Mouse (Mus musculus): Measurements from ENCODE around the gene Gm266. TPM values are rescaled to one million over a fixed set of nuclear protein-coding genes. Genes with fewer than 3 reads are reported as not detected.
A peak's percentile ranks its signal among the peaks of the same experiment; 100 is the strongest.

Gene Gm266
- polyA plus RNA-seq, 1 experiment: 1.3 TPM

DNA sequence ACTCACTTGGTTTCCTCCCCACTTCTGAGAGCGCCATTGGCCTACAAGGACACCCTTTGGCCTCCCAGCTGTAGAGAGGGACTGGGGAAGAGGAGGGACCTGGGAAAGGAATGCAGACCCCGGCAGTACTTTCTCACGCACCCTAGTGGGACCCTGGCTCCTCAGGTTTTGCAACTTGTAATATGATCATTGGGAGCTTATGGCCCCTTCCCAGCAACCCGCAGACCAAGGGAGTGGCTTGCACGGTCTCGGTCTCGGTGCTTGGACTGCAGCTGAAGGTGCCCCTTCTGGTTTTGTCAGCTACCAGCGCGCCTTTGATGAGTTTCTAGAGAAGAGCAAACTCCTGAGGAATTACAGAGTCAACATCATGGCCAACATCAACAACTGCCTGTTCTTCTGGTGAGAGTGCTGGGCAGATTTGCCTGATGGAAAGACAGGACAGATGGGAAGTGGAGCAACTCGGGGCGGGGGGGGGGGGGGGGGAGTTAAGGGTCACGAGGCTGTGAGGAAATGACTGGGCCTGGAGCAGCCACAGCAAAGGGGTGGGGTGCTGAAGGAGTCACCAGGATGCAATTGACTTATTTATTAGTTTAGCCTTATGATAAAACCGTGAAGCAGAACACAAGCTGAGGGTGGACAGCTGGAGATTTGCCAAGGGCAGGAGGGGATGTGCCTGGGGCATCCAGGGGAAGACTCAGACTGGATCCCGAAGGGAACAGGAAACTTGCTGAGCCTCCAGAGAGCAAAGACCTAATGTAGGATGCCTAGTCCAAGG lies 36.5 kb downstream of the Gm266 start:
- Histone ChIP-seq H3K9ac (ENCODE audit: low read depth, poor library complexity, severe bottlenecking) (no peak overlapping the region), H3K36me3 (ENCODE audit: control insufficient read depth, insufficient read depth, low read length, poor library complexity, severe bottlenecking) (no peaks in the 10 kb centered on the region), H3K27ac (ENCODE audit: insufficient read depth, low read length) (no peak overlapping the region), H3K27me3 (ENCODE audit: control insufficient read depth, insufficient read depth, low read length, poor library complexity, severe bottlenecking) (no peaks in the 10 kb centered on the region), H3K9me3 (replicated peaks; ENCODE audit: control insufficient read depth, insufficient read depth, low read length, poor library complexity, severe bottlenecking) (no peaks in the 10 kb centered on the region), H3K4me3 (ENCODE audit: low read depth, low read length) (no peak overlapping the region), H3K4me1 (ENCODE audit: control insufficient read depth, insufficient read depth, low read length) (no peaks in the 10 kb centered on the region)
- no peak for TF ChIP-seq EP300 (IDR thresholded peaks at IDR 0.05; ENCODE audit: insufficient read depth, low read depth, low read length)
- TF ChIP-seq POLR2A (IDR thresholded peaks at IDR 0.05; ENCODE audit: insufficient read depth, low read length): no peak
- no peak for TF ChIP-seq CTCF (IDR thresholded peaks at IDR 0.05; ENCODE audit: low read depth, low read length)

DNA sequence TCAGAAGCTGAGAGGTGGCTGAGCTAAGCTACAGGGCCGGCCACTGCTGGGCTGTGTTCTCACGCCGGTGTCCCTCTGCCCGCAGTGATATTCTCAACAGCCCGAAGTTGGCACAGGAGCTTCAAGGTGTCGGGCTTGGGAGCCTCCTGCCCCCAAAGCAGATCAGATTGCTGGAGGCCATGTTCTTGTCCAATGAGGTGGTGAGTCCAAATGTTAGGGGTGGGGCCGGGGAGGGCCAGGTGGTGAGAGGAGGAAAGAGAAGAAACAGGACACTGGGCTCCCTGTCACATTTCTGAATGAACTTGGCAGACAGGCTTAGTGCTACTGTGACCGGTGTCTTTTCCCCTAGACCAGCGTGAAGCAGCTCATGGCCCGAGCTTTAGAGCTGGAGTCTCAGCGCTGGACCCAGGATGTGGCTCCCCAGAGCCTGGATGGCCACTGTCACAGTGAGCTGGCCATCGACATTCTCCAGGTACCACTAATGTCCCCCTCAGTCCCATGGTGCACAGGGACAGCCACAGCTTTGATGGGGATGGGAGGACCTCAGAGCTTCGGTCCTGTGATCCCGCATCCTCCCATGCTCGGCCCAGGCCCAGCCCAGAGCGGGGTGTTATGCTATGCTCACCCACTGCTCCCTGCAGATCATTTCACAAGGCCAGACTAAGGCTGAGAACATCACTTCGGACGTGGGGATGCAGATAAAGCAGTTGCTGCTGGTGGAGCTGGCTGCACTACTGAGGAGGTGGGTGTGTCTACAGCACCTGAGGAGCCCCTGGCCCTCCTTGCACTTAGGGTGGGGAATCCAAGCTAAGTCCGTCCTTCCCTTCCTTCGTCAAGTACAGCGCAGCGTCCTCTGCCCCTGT lies 37.5 kb downstream of the Gm266 start:
- Histone ChIP-seq H3K9me3 (replicated peaks; ENCODE audit: control insufficient read depth, insufficient read depth, low read length, poor library complexity, severe bottlenecking) (no peaks in the 10 kb centered on the region), H3K4me1 (ENCODE audit: control insufficient read depth, insufficient read depth, low read length) (no peaks in the 10 kb centered on the region), H3K27me3 (ENCODE audit: control insufficient read depth, insufficient read depth, low read length, poor library complexity, severe bottlenecking) (no peaks in the 10 kb centered on the region; the same call in 1 of the 2 replicates), H3K36me3 (ENCODE audit: control insufficient read depth, insufficient read depth, low read length, poor library complexity, severe bottlenecking) (no peaks in the 10 kb centered on the region), H3K9ac (ENCODE audit: low read depth, poor library complexity, severe bottlenecking) (no peak overlapping the region), H3K4me3 (ENCODE audit: low read depth, low read length) (no peak overlapping the region), H3K27ac (ENCODE audit: insufficient read depth, low read length) (no peak overlapping the region)
- TF ChIP-seq CTCF (IDR thresholded peaks at IDR 0.05; ENCODE audit: low read depth, low read length) (no peak), EP300 (IDR thresholded peaks at IDR 0.05; ENCODE audit: insufficient read depth, low read depth, low read length) (no peak), POLR2A (IDR thresholded peaks at IDR 0.05; ENCODE audit: insufficient read depth, low read length) (no peak)

DNA sequence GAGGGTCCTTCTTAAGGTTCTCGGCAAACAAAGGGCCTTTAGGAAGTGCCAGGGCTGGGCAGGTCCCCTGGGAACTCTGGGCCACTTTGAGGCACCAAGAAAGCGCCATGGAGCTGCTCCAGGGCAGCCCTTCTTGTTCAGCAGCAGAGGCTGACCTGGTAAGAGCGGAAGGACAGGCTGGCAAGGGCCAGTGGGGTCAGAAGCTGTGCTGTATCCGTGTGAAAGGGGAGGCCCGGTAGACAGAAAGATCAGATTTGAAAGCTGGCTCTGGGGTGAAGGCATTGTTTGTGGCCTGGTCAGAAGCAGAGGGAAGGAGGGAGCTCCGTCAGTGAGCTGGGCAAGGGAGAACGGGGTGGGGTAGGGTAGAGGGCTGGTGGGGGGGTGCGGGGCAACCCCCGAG lies 38.3 kb downstream of the Gm266 start:
- H3K27me3 ChIP-seq (ENCODE audit: control insufficient read depth, insufficient read depth, low read length, poor library complexity, severe bottlenecking): no peaks in the 10 kb centered on the region; the same call in 1 of the 2 replicates
- H3K4me1 ChIP-seq (ENCODE audit: control insufficient read depth, insufficient read depth, low read length): no peaks in the 10 kb centered on the region
- no peaks in the 10 kb centered on the region for H3K36me3 ChIP-seq (ENCODE audit: control insufficient read depth, insufficient read depth, low read length, poor library complexity, severe bottlenecking)
- no peaks in the 10 kb centered on the region for H3K9me3 ChIP-seq (replicated peaks; ENCODE audit: control insufficient read depth, insufficient read depth, low read length, poor library complexity, severe bottlenecking)
- no peak overlapping the region for H3K27ac ChIP-seq (ENCODE audit: insufficient read depth, low read length)
- no peak overlapping the region for H3K4me3 ChIP-seq (ENCODE audit: low read depth, low read length)
- TF ChIP-seq CTCF (IDR thresholded peaks at IDR 0.05; ENCODE audit: low read depth, low read length) (no peak), EP300 (IDR thresholded peaks at IDR 0.05; ENCODE audit: insufficient read depth, low read depth, low read length) (no peak)
- H3K9ac ChIP-seq (ENCODE audit: low read depth, poor library complexity, severe bottlenecking): no peak overlapping the region

DNA sequence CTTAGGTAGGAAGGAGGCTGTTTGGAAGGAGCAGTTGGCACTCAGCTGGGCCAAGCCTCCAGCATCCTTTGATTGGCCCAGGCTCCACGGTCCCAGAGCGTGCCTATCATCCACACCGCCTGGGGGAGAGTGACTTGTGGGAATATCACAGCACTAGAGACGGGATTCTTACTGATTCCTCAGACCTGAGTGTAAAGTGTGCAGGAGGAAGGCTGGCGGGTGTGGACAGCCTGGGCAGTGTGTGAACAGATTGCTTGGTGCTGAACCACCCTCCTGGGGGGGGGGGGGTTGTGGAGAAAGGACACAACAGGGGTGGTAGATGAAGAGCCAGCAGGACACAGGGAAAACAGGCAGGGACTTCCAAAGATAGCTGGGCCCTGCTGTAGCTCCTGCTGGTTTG lies 38.9 kb downstream of the Gm266 start:
- H3K27me3 ChIP-seq (ENCODE audit: control insufficient read depth, insufficient read depth, low read length, poor library complexity, severe bottlenecking): no peaks in the 10 kb centered on the region; the same call in 1 of the 2 replicates
- no peaks in the 10 kb centered on the region for H3K4me1 ChIP-seq (ENCODE audit: control insufficient read depth, insufficient read depth, low read length)
- TF ChIP-seq EP300 (IDR thresholded peaks at IDR 0.05; ENCODE audit: insufficient read depth, low read depth, low read length): no peak
- TF ChIP-seq CTCF (IDR thresholded peaks at IDR 0.05; ENCODE audit: low read depth, low read length): no peak
- TF ChIP-seq POLR2A (IDR thresholded peaks at IDR 0.05; ENCODE audit: insufficient read depth, low read length): no peak
- H3K4me3 ChIP-seq (ENCODE audit: low read depth, low read length): no peak overlapping the region
- no peak overlapping the region for H3K27ac ChIP-seq (ENCODE audit: insufficient read depth, low read length)
- H3K9me3 ChIP-seq (replicated peaks; ENCODE audit: control insufficient read depth, insufficient read depth, low read length, poor library complexity, severe bottlenecking): no peaks in the 10 kb centered on the region
- H3K36me3 ChIP-seq (ENCODE audit: control insufficient read depth, insufficient read depth, low read length, poor library complexity, severe bottlenecking): no peaks in the 10 kb centered on the region
- H3K9ac ChIP-seq (ENCODE audit: low read depth, poor library complexity, severe bottlenecking): no peak overlapping the region

DNA sequence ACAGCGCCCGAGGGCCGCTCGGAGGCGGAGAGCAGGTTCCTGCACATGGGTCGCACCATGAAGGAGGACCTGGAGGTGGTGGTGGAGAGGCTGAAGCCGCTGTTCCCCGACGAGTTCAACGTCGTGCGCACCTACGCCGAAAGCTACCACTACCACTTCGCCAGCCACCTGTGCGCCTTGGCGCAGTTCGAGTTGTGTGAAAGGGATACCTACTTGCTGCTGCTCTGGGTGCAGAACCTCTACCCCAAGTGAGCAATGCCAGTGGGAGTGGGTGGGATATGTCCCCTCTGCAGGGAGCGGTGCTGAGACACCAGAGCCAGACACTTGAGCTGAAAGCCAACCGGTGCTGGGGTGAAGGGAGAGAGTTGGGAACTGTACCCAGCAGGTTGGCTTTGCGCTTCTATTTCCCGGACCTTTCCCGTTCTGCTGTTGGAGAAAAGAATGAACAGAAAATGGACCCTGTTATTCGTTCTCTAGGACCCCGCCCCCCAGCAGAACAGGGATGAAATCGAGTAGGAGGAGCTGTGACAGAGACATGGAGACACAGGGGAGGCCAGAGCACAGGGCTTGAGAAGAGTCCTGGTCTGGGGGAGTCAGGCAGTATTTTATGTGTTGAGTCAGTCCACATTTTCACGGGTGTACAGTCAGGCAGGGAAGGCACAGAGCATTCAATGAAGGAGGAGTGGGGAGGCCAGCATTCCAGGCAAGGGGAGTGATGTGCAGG lies 39.6 kb downstream of the Gm266 start:
- Histone ChIP-seq H3K27ac (ENCODE audit: insufficient read depth, low read length) (no peak overlapping the region), H3K4me3 (ENCODE audit: low read depth, low read length) (peak overlapping the region; percentile 41), H3K9me3 (replicated peaks; ENCODE audit: control insufficient read depth, insufficient read depth, low read length, poor library complexity, severe bottlenecking) (no peaks in the 10 kb centered on the region), H3K9ac (ENCODE audit: low read depth, poor library complexity, severe bottlenecking) (no peak overlapping the region), H3K27me3 (ENCODE audit: control insufficient read depth, insufficient read depth, low read length, poor library complexity, severe bottlenecking) (no peaks in the 10 kb centered on the region; the same call in 1 of the 2 replicates), H3K4me1 (ENCODE audit: control insufficient read depth, insufficient read depth, low read length) (no peaks in the 10 kb centered on the region), H3K36me3 (ENCODE audit: control insufficient read depth, insufficient read depth, low read length, poor library complexity, severe bottlenecking) (no peaks in the 10 kb centered on the region)
- TF ChIP-seq EP300 (IDR thresholded peaks at IDR 0.05; ENCODE audit: insufficient read depth, low read depth, low read length): no peak
- TF ChIP-seq CTCF (IDR thresholded peaks at IDR 0.05; ENCODE audit: low read depth, low read length): no peak
- no peak for TF ChIP-seq POLR2A (IDR thresholded peaks at IDR 0.05; ENCODE audit: insufficient read depth, low read length)
